Mouse (Mus musculus) urinary bladder, postnatal 36 days (tissue): Measurements from ENCODE around the gene Trat1.

Experiments used
- DNase-seq, 2 experiments: peaks; one replicate each; pipeline ENCODE4 v3.0.0; 2022; ENCODE audit warnings: low spot score in 2 of 2, mixed read lengths in 1 of 2

The Trat1 gene

GRCm38 (mm10) chr16:48771971-48772445, at the start of gene Trat1:
Trat1 (minus strand) TSS chr16:48772021.
- DNase-seq, result no peak

GRCm38 (mm10) chr16:48818524-48818923, 46.7 kb upstream of the Trat1 start:
- DNase-seq, result no peak

GRCm38 (mm10) chr16:48816695-48817094, 44.9 kb upstream of the Trat1 start, which contains the start of gene Retnlb:
Retnlb (plus strand) TSS chr16:48816856.
- DNase-seq, result no peak

GRCm38 (mm10) chr16:48811881-48812436, 40.1 kb upstream of the Trat1 start:
- DNase-seq, result no peak

- DNase-seq, result no peak
Observed at GRCm38 (mm10) chr16:48809374-48809773, 37.6 kb upstream of the Trat1 start.

- no peak for DNase-seq
Observed at GRCm38 (mm10) chr16:48806521-48806920, 34.7 kb upstream of the Trat1 start.

GRCm38 (mm10) chr16:48805412-48805811, 33.6 kb upstream of the Trat1 start:
- DNase-seq, result no peak

GRCm38 (mm10) chr16:48800906-48801305, 29.1 kb upstream of the Trat1 start:
- DNase-seq, result no peak

GRCm38 (mm10) chr16:48799470-48799869, 27.6 kb upstream of the Trat1 start:
- DNase-seq, result no peak

GRCm38 (mm10) chr16:48798285-48798684, 26.5 kb upstream of the Trat1 start:
- no peak for DNase-seq

- no peak for DNase-seq
Observed at GRCm38 (mm10) chr16:48788704-48789185, 16.9 kb upstream of the Trat1 start.

GRCm38 (mm10) chr16:48786258-48786657, 14.4 kb upstream of the Trat1 start:
- no peak for DNase-seq

GRCm38 (mm10) chr16:48777254-48777653, 5.4 kb upstream of the Trat1 start:
- DNase-seq, result no peak

GRCm38 (mm10) chr16:48769183-48769582, 2.6 kb downstream of the Trat1 start:
- DNase-seq, result no peak

- DNase-seq, result no peak
Observed at GRCm38 (mm10) chr16:48760643-48761481, 11.0 kb downstream of the Trat1 start.

- no peak for DNase-seq
Observed at GRCm38 (mm10) chr16:48750145-48750827, 21.5 kb downstream of the Trat1 start.

GRCm38 (mm10) chr16:48745418-48745817, 26.4 kb downstream of the Trat1 start:
- no peak for DNase-seq

- no peak for DNase-seq
Observed at GRCm38 (mm10) chr16:48745011-48745410, 26.8 kb downstream of the Trat1 start.

- no peak for DNase-seq
Observed at GRCm38 (mm10) chr16:48741549-48741948, 30.3 kb downstream of the Trat1 start.

GRCm38 (mm10) chr16:48739974-48740373, 31.8 kb downstream of the Trat1 start:
- no peak for DNase-seq

GRCm38 (mm10) chr16:48738429-48738828, 33.4 kb downstream of the Trat1 start:
- DNase-seq, result no peak

- DNase-seq, result no peak
Observed at GRCm38 (mm10) chr16:48736890-48737289, 34.9 kb downstream of the Trat1 start.
